In genomic region chr19:8992769-8993624, GRCm38 (mm10) we compare ENCODE assay signal across 8 mouse cellular contexts. TPM values are rescaled to one million over a fixed set of nuclear protein-coding genes. Genes with fewer than 3 reads are reported as not detected.
DNase-seq lines count a peak whose midpoint lies in the region; ATAC-seq and TF ChIP-seq lines count a peak whose summit lies in the region.

No protein-coding gene starts in this region.

- H3K9ac ChIP-seq in forebrain, embryonic 14.5 days (ENCODE audit: low read length): no peak overlapping the region
- no peak overlapping the region for H3K9ac ChIP-seq in forebrain, embryonic 15.5 days (replicated peaks)
- peak overlapping the region; percentile 97 for H3K9ac ChIP-seq in stomach, postnatal 0 days (ENCODE audit: low read length)

- peaks cover 17% of the 10 kb centered on the region for H3K4me1 ChIP-seq in forebrain, embryonic 14.5 days (ENCODE audit: control insufficient read depth, insufficient read depth, low read length)
- peaks cover 34% of the 10 kb centered on the region for H3K4me1 ChIP-seq in forebrain, embryonic 15.5 days
- H3K4me1 ChIP-seq in cortical plate, adult 2 months (ENCODE audit: control insufficient read depth, insufficient read depth, low read length): peaks cover 7% of the 10 kb centered on the region
- peaks cover 27% of the 10 kb centered on the region for H3K4me1 ChIP-seq in stomach, postnatal 0 days (replicated peaks; ENCODE audit: control insufficient read depth, insufficient read depth)

- H3K4me3 ChIP-seq in forebrain, embryonic 14.5 days (ENCODE audit: low read depth, low read length): no peak overlapping the region
- no peak overlapping the region for H3K4me3 ChIP-seq in forebrain, embryonic 15.5 days
- H3K4me3 ChIP-seq in cortical plate, adult 2 months (ENCODE audit: insufficient read depth, low read length): no peak overlapping the region
- peak overlapping the region; percentile 91 for H3K4me3 ChIP-seq in stomach, postnatal 0 days (ENCODE audit: low read depth, low read length)

- H3K36me3 ChIP-seq in forebrain, embryonic 14.5 days (ENCODE audit: control insufficient read depth, insufficient read depth, low read length): no peaks in the 10 kb centered on the region
- no peaks in the 10 kb centered on the region for H3K36me3 ChIP-seq in forebrain, embryonic 15.5 days
- H3K36me3 ChIP-seq in stomach, postnatal 0 days (ENCODE audit: control insufficient read depth, insufficient read depth, low read length): no peaks in the 10 kb centered on the region

- DNase-seq in forebrain, embryonic 14.5 days (ENCODE audit: low spot score): peak; percentile 75
- peak; percentile 96 for DNase-seq in heart, adult 18-20 months
- DNase-seq in kidney, adult 18-20 months: peak; percentile 85
- DNase-seq in liver: peak; percentile 81
- peak; percentile 70 for DNase-seq in neural tube, embryonic 10.5 days (ENCODE audit: extremely low spot score, low spot score)
- peak; percentile 90 for DNase-seq in stomach, postnatal 0 days (ENCODE audit: low spot score)

- TF ChIP-seq POLR2A in cortical plate, adult 2 months (IDR thresholded peaks at IDR 0.05; ENCODE audit: extremely low read depth, insufficient read depth, low read length): no peak

- H3K9me3 ChIP-seq in forebrain, embryonic 14.5 days (replicated peaks; ENCODE audit: control insufficient read depth, low read length): no peaks in the 10 kb centered on the region
- H3K9me3 ChIP-seq in forebrain, embryonic 15.5 days: no peaks in the 10 kb centered on the region
- H3K9me3 ChIP-seq in stomach, postnatal 0 days (ENCODE audit: control insufficient read depth, low read length): no peaks in the 10 kb centered on the region

- no peak overlapping the region for H3K27ac ChIP-seq in forebrain, embryonic 14.5 days (ENCODE audit: low read depth, low read length)
- no peak overlapping the region for H3K27ac ChIP-seq in forebrain, embryonic 15.5 days (replicated peaks)
- H3K27ac ChIP-seq in cortical plate, adult 2 months (ENCODE audit: insufficient read depth, low read length): peak overlapping the region; percentile 65
- H3K27ac ChIP-seq in stomach, postnatal 0 days (replicated peaks): peak overlapping the region; percentile 99

- TF ChIP-seq EP300 in stomach, postnatal 0 days (optimal IDR thresholded peaks at IDR 0.05): no peak

- peak; percentile 72 for TF ChIP-seq CTCF in cortical plate, adult 2 months (IDR thresholded peaks at IDR 0.05; ENCODE audit: extremely low read depth, insufficient read depth, low read length)
- peak; percentile 92 for TF ChIP-seq CTCF in stomach, postnatal 0 days (IDR thresholded peaks at IDR 0.05; ENCODE audit: low read depth)

- no peak overlapping the region for H3K4me2 ChIP-seq in forebrain, embryonic 14.5 days (ENCODE audit: low read length)
- no peak overlapping the region for H3K4me2 ChIP-seq in forebrain, embryonic 15.5 days (replicated peaks)
- H3K4me2 ChIP-seq in stomach, postnatal 0 days (replicated peaks; ENCODE audit: low read depth): peak overlapping the region; percentile 76

- H3K27me3 ChIP-seq in forebrain, embryonic 14.5 days (replicated peaks; ENCODE audit: control insufficient read depth, insufficient read depth, low read length): peaks cover 11% of the 10 kb centered on the region; the same call in 1 of the 2 replicates
- H3K27me3 ChIP-seq in forebrain, embryonic 15.5 days: peaks cover 10% of the 10 kb centered on the region
- H3K27me3 ChIP-seq in stomach, postnatal 0 days (ENCODE audit: control insufficient read depth, insufficient read depth, low read length): no peaks in the 10 kb centered on the region

- peak; percentile 18; the same call in 1 of the 2 replicates for ATAC-seq in forebrain, embryonic 14.5 days
- ATAC-seq in forebrain, embryonic 15.5 days (replicated peaks): no peak
- ATAC-seq in stomach, postnatal 0 days (ENCODE audit: low FRiP score, low TSS enrichment): peak; percentile 16

- WGBS in forebrain, embryonic 14.5 days: 43% methylated on average over 12 of the region's 12 CpGs
- 37% methylated on average over 12 of the region's 12 CpGs for WGBS in forebrain, embryonic 15.5 days
- WGBS in stomach, postnatal 0 days: 27% methylated on average over 12 of the region's 12 CpGs

RNA-seq across cellular contexts. Expression of gene Ahnak, which starts 3.9 kb away (rescaled TPM):
- polyA plus RNA-seq in forebrain, embryonic 14.5 days (2014; fragmentation: Nextera tagmentation; extraction: Ambion mirVana): 2.6 and 4.5 TPM in 2 replicates
- 2.6 and 3.7 TPM in 2 replicates for polyA plus RNA-seq in forebrain, embryonic 15.5 days (2015; fragmentation: Nextera tagmentation; extraction: Ambion mirVana)
- polyA plus RNA-seq in cortical plate, adult 2 months (2012; rRNA removed): 6.7 and 7.7 TPM in 2 replicates
- 100 to 1,000 TPM; 341 to 356 TPM for total RNA-seq in heart, adult 18-20 months (2021)
- 86.6 and 103 TPM in 2 replicates for polyA plus RNA-seq in stomach, postnatal 0 days (2015; fragmentation: Nextera tagmentation; extraction: Ambion mirVana)

RNA-seq across cellular contexts. Expression of gene Eef1g, which starts 26.2 kb away (rescaled TPM):
- 356 and 360 TPM in 2 replicates for polyA plus RNA-seq in forebrain, embryonic 14.5 days (2014; fragmentation: Nextera tagmentation; extraction: Ambion mirVana)
- 336 and 348 TPM in 2 replicates for polyA plus RNA-seq in forebrain, embryonic 15.5 days (2015; fragmentation: Nextera tagmentation; extraction: Ambion mirVana)
- polyA plus RNA-seq in cortical plate, adult 2 months (2012; rRNA removed): 286 and 289 TPM in 2 replicates
- total RNA-seq in heart, adult 18-20 months (2021): 100 to 1,000 TPM; 239 to 257 TPM
- 240 and 247 TPM in 2 replicates for polyA plus RNA-seq in stomach, postnatal 0 days (2015; fragmentation: Nextera tagmentation; extraction: Ambion mirVana)

RNA-seq across cellular contexts. Expression of gene Tut1, which starts 39.4 kb away (rescaled TPM):
- polyA plus RNA-seq in forebrain, embryonic 14.5 days (2014; fragmentation: Nextera tagmentation; extraction: Ambion mirVana): 24.2 and 26.4 TPM in 2 replicates
- polyA plus RNA-seq in forebrain, embryonic 15.5 days (2015; fragmentation: Nextera tagmentation; extraction: Ambion mirVana): 34.1 and 34.7 TPM in 2 replicates
- polyA plus RNA-seq in cortical plate, adult 2 months (2012; rRNA removed): 20.0 and 22.8 TPM in 2 replicates
- total RNA-seq in heart, adult 18-20 months (2021): 1 to 10 TPM; 8.2 to 9.5 TPM
- polyA plus RNA-seq in stomach, postnatal 0 days (2015; fragmentation: Nextera tagmentation; extraction: Ambion mirVana): 14.9 and 15.8 TPM in 2 replicates

RNA-seq across cellular contexts. Expression of gene Mta2, which starts 51.3 kb away (rescaled TPM):
- 57.1 and 57.4 TPM in 2 replicates for polyA plus RNA-seq in forebrain, embryonic 14.5 days (2014; fragmentation: Nextera tagmentation; extraction: Ambion mirVana)
- 171 and 175 TPM in 2 replicates for polyA plus RNA-seq in forebrain, embryonic 15.5 days (2015; fragmentation: Nextera tagmentation; extraction: Ambion mirVana)
- polyA plus RNA-seq in cortical plate, adult 2 months (2012; rRNA removed): 24.6 and 25.2 TPM in 2 replicates
- total RNA-seq in heart, adult 18-20 months (2021): 10 to 100 TPM; 28.8 to 30.1 TPM
- 68.0 and 69.3 TPM in 2 replicates for polyA plus RNA-seq in stomach, postnatal 0 days (2015; fragmentation: Nextera tagmentation; extraction: Ambion mirVana)

Comparison
In these comparisons a context has a peak if more than half of its experiments do, and no peak if none do; other contexts are left out.
1. H3K27ac ChIP-seq: peak in cortical plate, adult 2 months (single experiment) and stomach, postnatal 0 days (single experiment); none in forebrain, embryonic 14.5 days (single experiment) and forebrain, embryonic 15.5 days (single experiment).
2. RNA of gene Ahnak, which starts 3.9 kb away (polyA plus RNA-seq): 86.6 to 103 TPM in stomach, postnatal 0 days; 6.7 to 7.7 TPM in cortical plate, adult 2 months, 2.6 to 3.7 TPM in forebrain, embryonic 15.5 days and 2.6 to 4.5 TPM in forebrain, embryonic 14.5 days; every median in the first group is over 10 times any median in the second.
3. Peak in every context shown above with its lines, with median percentiles within 50 percentile points of each other: DNase-seq.